Mouse (Mus musculus) layer of hippocampus, adult 8-10 months (tissue): ENCODE data around the gene Zbtb9. TPM values are rescaled to one million over a fixed set of nuclear protein-coding genes. Genes with fewer than 3 reads are reported as not detected.

Experiments
- DNase-seq, 2 experiments: peaks; one replicate each; pipeline ENCODE4 v3.0.0; 2022; ENCODE audit warnings: low spot score in 2 of 2
- total RNA-seq, 4 experiments: library from RNA; stranded (reverse); gene quantifications; 2 replicates each; pipeline ENCODE4 v1.2.4; 2022

The Zbtb9 gene
- total RNA-seq, 4 experiments from 2014 or later = 12.2 to 14.7 (median 13.7) TPM

- DNase-seq = no peak
Measured at GRCm38 (mm10) chr17:27011998-27012672, 39.2 kb downstream of the Zbtb9 start.

- no peak for DNase-seq
Measured at GRCm38 (mm10) chr17:27012909-27013308, 39.9 kb downstream of the Zbtb9 start.

- peak; percentile 81 to 82 for DNase-seq
Measured at GRCm38 (mm10) chr17:27017564-27018499, 44.9 kb downstream of the Zbtb9 start.

- DNase-seq = peak in 1 of 2 experiments; percentile 32
Measured at GRCm38 (mm10) chr17:27018555-27019196, 45.7 kb downstream of the Zbtb9 start.

- no peak for DNase-seq
Measured at GRCm38 (mm10) chr17:27021076-27021475, 48.1 kb downstream of the Zbtb9 start.

GRCm38 (mm10) chr17:27021736-27022135 lies 48.8 kb downstream of the Zbtb9 start:
- no peak for DNase-seq

GRCm38 (mm10) chr17:27023342-27023741 lies 50.4 kb downstream of the Zbtb9 start:
- no peak for DNase-seq

- no peak for DNase-seq
Measured at GRCm38 (mm10) chr17:27025326-27025902, 52.4 kb downstream of the Zbtb9 start.

- no peak for DNase-seq
Measured at GRCm38 (mm10) chr17:27025951-27026350, 53.0 kb downstream of the Zbtb9 start.

- DNase-seq = no peak
Measured at GRCm38 (mm10) chr17:27027460-27028283, 54.7 kb downstream of the Zbtb9 start.

GRCm38 (mm10) chr17:27028284-27028795 lies 55.4 kb downstream of the Zbtb9 start:
- peak; percentile 84 to 89 for DNase-seq

- DNase-seq = no peak
Measured at GRCm38 (mm10) chr17:27028909-27029308, 55.9 kb downstream of the Zbtb9 start, which contains the start of gene Bak1. Bak1 (minus strand) TSS chr17:27029009.

- DNase-seq = no peak
Measured at GRCm38 (mm10) chr17:27029431-27029830, 56.5 kb downstream of the Zbtb9 start.

GRCm38 (mm10) chr17:27030896-27031295 lies 57.9 kb downstream of the Zbtb9 start:
- no peak for DNase-seq

- no peak for DNase-seq
Measured at GRCm38 (mm10) chr17:27032328-27032727, 59.4 kb downstream of the Zbtb9 start.

GRCm38 (mm10) chr17:27032869-27033268 lies 59.9 kb downstream of the Zbtb9 start:
- DNase-seq = peak; percentile 57 to 83

- DNase-seq = no peak
Measured at GRCm38 (mm10) chr17:27036465-27036864, 63.5 kb downstream of the Zbtb9 start.

- no peak for DNase-seq
Measured at GRCm38 (mm10) chr17:27038335-27039050, 65.5 kb downstream of the Zbtb9 start.

GRCm38 (mm10) chr17:27039432-27040102 lies 66.6 kb downstream of the Zbtb9 start:
- no peak for DNase-seq
